Mouse (Mus musculus): Measurements from ENCODE around the gene Lrrc58.

Lrrc58 gene

GRCm38 (mm10) chr16:37869470-37870231 lies 1.5 kb downstream of the Lrrc58 start:
- DNase-seq: no peak

- DNase-seq: no peak
Observed at GRCm38 (mm10) chr16:37871112-37871715, 3.0 kb downstream of the Lrrc58 start.

GRCm38 (mm10) chr16:37874501-37875235 lies 6.5 kb downstream of the Lrrc58 start:
- DNase-seq: no peak

GRCm38 (mm10) chr16:37877406-37877805 lies 9.2 kb downstream of the Lrrc58 start:
- DNase-seq: no peak

GRCm38 (mm10) chr16:37878951-37879505 lies 10.8 kb downstream of the Lrrc58 start:
- no peak for DNase-seq

GRCm38 (mm10) chr16:37879750-37880419 lies 11.7 kb downstream of the Lrrc58 start:
- DNase-seq: no peak

- no peak for DNase-seq
Observed at GRCm38 (mm10) chr16:37881168-37881567, 13.0 kb downstream of the Lrrc58 start.

GRCm38 (mm10) chr16:37888986-37889385 lies 20.8 kb downstream of the Lrrc58 start:
- DNase-seq: no peak

GRCm38 (mm10) chr16:37892667-37893066 lies 24.5 kb downstream of the Lrrc58 start:
- DNase-seq: no peak

GRCm38 (mm10) chr16:37893381-37893780 lies 25.2 kb downstream of the Lrrc58 start:
- no peak for DNase-seq

GRCm38 (mm10) chr16:37893942-37894341 lies 25.8 kb downstream of the Lrrc58 start:
- no peak for DNase-seq

- no peak for DNase-seq
Observed at GRCm38 (mm10) chr16:37898790-37899189, 30.6 kb downstream of the Lrrc58 start.

- no peak for DNase-seq
Observed at GRCm38 (mm10) chr16:37899357-37899756, 31.2 kb downstream of the Lrrc58 start.

- no peak for DNase-seq
Observed at GRCm38 (mm10) chr16:37901318-37901717, 33.1 kb downstream of the Lrrc58 start.

GRCm38 (mm10) chr16:37906456-37906855 lies 38.3 kb downstream of the Lrrc58 start:
- DNase-seq: no peak

GRCm38 (mm10) chr16:37911086-37911485 lies 42.9 kb downstream of the Lrrc58 start:
- no peak for DNase-seq

- peak; percentile 7 for DNase-seq
Observed at GRCm38 (mm10) chr16:37916138-37916817, 48.1 kb downstream of the Lrrc58 start, which contains the start of gene Gpr156. Gene Gpr156, plus strand, starts transcription at chr16:37916496.

GRCm38 (mm10) chr16:37916818-37917201 lies 48.6 kb downstream of the Lrrc58 start:
- DNase-seq: no peak

GRCm38 (mm10) chr16:37919000-37919399 lies 50.8 kb downstream of the Lrrc58 start:
- no peak for DNase-seq

- no peak for DNase-seq
Observed at GRCm38 (mm10) chr16:37920842-37921409, 52.7 kb downstream of the Lrrc58 start.

GRCm38 (mm10) chr16:37926087-37926486 lies 57.9 kb downstream of the Lrrc58 start:
- DNase-seq: no peak

- DNase-seq: no peak
Observed at GRCm38 (mm10) chr16:37927117-37927516, 58.9 kb downstream of the Lrrc58 start.

All from cerebellum, adult 11 months (tissue).